Mouse (Mus musculus): Measurements from ENCODE around the gene E030025P04Rik.

Gene E030025P04Rik

GRCm38 (mm10) chr11:109144236-109144635 is at the start of gene E030025P04Rik:
TSS of gene E030025P04Rik (minus strand) at chr11:109144369.
- DNase-seq: no peak

GRCm38 (mm10) chr11:109192673-109193557 is 48.7 kb upstream of the E030025P04Rik start:
- peak; percentile 72 for DNase-seq

GRCm38 (mm10) chr11:109188235-109188634 is 44.1 kb upstream of the E030025P04Rik start:
- DNase-seq: no peak

GRCm38 (mm10) chr11:109187631-109188184 is 43.5 kb upstream of the E030025P04Rik start:
- no peak for DNase-seq

- no peak for DNase-seq
Observed at GRCm38 (mm10) chr11:109181118-109181517, 36.9 kb upstream of the E030025P04Rik start.

GRCm38 (mm10) chr11:109180290-109180689 is 36.1 kb upstream of the E030025P04Rik start:
- no peak for DNase-seq

GRCm38 (mm10) chr11:109178788-109179518 is 34.8 kb upstream of the E030025P04Rik start:
- DNase-seq: peak; percentile 26

GRCm38 (mm10) chr11:109175376-109175969 is 31.3 kb upstream of the E030025P04Rik start:
- no peak for DNase-seq

GRCm38 (mm10) chr11:109172224-109172623 is 28.1 kb upstream of the E030025P04Rik start:
- DNase-seq: no peak

GRCm38 (mm10) chr11:109170771-109171170 is 26.6 kb upstream of the E030025P04Rik start:
- no peak for DNase-seq

GRCm38 (mm10) chr11:109157694-109158093 is 13.5 kb upstream of the E030025P04Rik start:
- DNase-seq: no peak

- DNase-seq: peak; percentile 9
Observed at GRCm38 (mm10) chr11:109144890-109145341, 747 bp upstream of the E030025P04Rik start.

GRCm38 (mm10) chr11:109126482-109126881 is 17.7 kb downstream of the E030025P04Rik start:
- no peak for DNase-seq

GRCm38 (mm10) chr11:109125451-109125850 is 18.7 kb downstream of the E030025P04Rik start:
- no peak for DNase-seq

GRCm38 (mm10) chr11:109124284-109124683 is 19.9 kb downstream of the E030025P04Rik start:
- DNase-seq: no peak

- no peak for DNase-seq
Observed at GRCm38 (mm10) chr11:109109826-109110346, 34.3 kb downstream of the E030025P04Rik start.

GRCm38 (mm10) chr11:109109056-109109455 is 35.1 kb downstream of the E030025P04Rik start:
- DNase-seq: no peak

- no peak for DNase-seq
Observed at GRCm38 (mm10) chr11:109107518-109108205, 36.5 kb downstream of the E030025P04Rik start.

- no peak for DNase-seq
Observed at GRCm38 (mm10) chr11:109106751-109107150, 37.4 kb downstream of the E030025P04Rik start.

GRCm38 (mm10) chr11:109106181-109106580 is 38.0 kb downstream of the E030025P04Rik start:
- no peak for DNase-seq

- no peak for DNase-seq
Observed at GRCm38 (mm10) chr11:109103386-109103785, 40.8 kb downstream of the E030025P04Rik start.

GRCm38 (mm10) chr11:109102646-109103045 is 41.5 kb downstream of the E030025P04Rik start:
- DNase-seq: no peak
